Mouse (Mus musculus) kidney, postnatal 25 days (tissue): ENCODE data around the gene Cdkn2b.

Experiments
- DNase-seq, 2 experiments: peaks; one replicate each; pipeline ENCODE4 v3.0.0; 2021; ENCODE audit warnings: mixed read lengths in 2 of 2

Gene Cdkn2b

GRCm38 (mm10) chr4:89289028-89289427 is 21.8 kb downstream of the Cdkn2b start:
- no peak for DNase-seq

DNA sequence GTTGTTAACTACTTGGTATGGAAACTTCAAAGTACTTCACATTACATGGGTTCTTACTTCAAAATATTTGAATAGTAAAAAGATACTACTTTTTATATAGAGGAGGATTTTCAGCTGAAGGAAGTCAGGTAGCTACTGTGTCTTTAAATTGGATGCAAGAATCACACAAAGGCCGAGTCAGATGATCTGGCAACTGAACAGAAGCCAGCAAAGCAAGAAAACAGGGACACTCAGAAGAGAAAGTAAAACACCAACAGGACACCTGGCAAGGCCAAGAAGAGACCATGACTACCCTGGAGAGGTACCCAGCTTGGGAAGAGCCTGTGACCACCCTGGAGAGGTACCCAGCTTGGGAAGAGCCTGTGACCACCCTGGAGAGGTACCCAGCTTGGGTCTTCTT is 24.3 kb downstream of the Cdkn2b start:
- no peak for DNase-seq

GRCm38 (mm10) chr4:89285688-89286087 is 25.2 kb downstream of the Cdkn2b start:
- no peak for DNase-seq

DNA sequence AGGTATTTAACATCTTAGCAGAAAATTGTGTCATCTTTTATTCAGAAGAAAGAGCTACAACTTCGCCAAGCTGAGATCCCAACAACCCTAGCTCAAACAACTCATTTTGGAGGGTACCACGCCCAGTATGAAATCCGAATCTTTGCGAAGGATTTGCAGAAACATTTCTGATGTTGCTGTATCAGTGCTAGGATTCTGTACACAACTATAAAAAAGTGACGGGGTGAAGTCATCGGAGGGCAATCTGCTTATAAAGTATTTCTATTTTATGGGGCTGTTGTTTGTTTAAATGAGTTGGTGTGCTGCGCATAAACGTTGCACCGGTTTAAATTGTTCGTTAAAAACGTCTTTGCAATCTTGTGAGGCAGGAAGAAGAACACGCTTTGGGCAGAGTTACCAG is 28.2 kb downstream of the Cdkn2b start:
- DNase-seq, result no peak

DNA sequence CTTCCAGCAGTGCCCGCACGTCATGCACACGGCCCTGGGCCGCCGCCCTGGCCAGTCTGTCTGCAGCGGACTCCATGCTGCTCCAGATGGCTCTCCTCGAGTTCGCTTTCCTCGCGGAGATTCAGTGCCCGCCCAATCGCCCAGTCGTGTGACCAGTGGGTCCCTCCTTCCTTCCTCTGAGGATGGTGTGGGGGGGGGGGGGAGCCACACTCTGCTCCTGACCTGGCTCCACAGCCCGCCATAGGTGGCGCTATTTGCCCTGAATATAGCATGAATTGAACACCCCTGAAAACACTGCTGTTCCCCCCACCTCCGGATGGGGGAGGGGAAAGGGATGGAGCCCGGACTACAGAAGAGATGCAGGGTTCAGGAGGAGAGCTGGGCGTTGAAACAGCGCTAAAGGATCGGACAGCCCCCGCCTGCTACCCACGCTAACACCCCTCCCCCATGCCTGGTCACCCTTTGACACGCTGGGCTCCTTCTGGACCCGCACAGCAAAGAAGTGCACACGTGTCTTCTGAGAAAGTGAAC is 28.7 kb downstream of the Cdkn2b start:
- DNase-seq, result peak; percentile 30 to 36

DNA sequence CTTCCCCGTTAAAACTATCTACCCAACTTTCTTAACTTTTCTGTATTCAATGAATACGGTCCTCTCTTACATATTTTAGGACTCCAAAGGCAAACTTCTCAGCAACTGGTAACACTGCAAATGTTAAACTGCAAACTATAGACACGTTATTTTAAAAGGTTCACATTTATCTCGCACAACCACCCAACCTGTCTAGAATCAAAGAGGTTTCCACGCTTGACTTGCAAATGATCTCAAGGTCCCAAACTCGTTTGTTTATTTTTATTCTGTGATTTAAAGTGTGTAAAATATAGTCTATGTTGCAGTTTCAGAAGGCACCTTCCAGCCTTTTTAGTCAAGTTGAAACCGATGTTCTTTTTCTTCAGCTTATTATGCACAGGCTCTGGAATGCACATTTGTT is 29.6 kb downstream of the Cdkn2b start:
- no peak for DNase-seq

- DNase-seq, result no peak
Measured at GRCm38 (mm10) chr4:89279641-89280040, 31.2 kb downstream of the Cdkn2b start.

DNA sequence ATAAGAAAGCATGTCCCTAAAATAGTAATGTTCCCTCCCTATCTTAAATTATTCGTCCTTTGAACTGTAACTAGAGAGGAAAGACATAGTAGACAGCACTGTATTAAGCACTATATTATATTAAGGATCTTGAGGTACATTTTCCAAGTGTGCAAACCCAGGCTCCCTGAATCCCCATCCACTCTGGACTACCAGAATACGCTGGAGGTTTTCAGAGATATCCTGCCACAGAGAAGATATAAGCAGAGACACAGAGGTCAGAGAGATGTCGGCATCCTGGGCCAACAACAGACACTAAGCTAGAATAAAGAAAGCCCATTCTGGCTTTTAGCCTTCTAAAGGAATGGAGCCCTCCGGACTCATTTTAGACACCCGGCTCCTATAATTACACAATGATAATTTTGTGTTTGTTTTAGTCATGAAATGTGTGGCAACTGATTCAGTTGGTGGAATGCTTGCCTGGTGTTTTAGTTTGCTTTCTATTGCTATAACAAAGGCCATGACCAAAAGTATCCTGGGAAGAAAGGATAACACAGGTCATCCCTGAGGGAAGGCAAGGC is 33.4 kb downstream of the Cdkn2b start:
- DNase-seq, result no peak

GRCm38 (mm10) chr4:89276669-89277219 is 34.1 kb downstream of the Cdkn2b start:
- DNase-seq, result peak in 1 of 2 experiments; percentile 32

DNA sequence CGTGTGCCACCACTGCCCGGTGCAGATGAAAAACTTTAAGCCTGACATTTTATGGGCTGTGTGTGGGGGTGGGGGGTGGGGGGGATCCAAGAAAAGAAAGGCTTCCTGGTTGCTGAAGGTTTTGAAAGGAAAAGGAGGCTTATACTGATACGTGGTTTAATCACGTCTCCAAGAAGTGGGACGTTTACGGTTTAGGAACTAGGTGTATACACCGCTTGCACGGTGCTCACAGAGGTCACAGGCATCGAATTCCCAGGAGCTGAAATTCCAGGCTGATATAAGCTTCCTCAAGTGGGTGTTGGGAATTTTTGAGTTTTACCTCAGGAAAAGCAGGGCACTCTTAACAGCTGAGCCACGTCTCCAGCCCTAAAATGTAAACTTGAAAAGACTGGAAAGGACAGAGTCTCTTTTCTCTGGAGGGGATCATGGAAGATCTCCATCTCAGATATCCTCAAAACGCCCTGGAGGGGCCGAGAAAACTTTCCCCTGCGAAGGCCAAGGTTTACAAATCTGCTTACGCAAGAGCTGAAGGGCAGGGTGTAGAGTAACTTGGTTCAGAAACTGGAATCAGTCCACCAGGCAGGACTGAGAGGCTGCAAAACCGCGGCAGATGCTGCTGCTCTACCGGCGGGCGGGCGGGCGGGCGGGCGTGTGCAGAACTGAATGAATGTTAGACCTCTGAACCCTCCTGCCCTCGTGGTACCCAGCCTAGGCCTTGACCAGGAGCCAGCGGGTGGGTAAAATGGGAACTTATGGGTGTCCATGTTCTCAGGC is 34.8 kb downstream of the Cdkn2b start:
- DNase-seq, result peak in 1 of 2 experiments; percentile 52

GRCm38 (mm10) chr4:89274829-89275548 is 35.9 kb downstream of the Cdkn2b start:
- DNase-seq, result no peak

DNA sequence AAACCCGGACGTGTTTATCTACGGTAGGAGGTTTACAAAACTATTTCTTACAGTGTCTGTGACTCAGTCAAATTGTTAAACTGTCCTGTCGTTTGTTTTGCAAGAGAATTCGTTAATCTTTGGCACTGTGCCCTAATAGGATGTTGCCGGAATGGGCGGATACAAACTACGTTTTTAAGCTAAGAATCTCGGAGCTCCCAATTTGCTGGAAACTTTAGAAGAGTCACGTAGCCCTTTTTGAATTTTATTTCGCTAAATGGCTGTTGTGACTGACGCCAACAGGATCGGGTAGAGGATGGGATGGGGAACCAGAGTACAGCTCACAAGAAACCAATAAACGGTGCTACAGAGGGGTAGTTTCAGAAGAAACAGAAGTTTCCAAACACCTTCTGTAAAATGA is 36.8 kb downstream of the Cdkn2b start:
- no peak for DNase-seq

DNA sequence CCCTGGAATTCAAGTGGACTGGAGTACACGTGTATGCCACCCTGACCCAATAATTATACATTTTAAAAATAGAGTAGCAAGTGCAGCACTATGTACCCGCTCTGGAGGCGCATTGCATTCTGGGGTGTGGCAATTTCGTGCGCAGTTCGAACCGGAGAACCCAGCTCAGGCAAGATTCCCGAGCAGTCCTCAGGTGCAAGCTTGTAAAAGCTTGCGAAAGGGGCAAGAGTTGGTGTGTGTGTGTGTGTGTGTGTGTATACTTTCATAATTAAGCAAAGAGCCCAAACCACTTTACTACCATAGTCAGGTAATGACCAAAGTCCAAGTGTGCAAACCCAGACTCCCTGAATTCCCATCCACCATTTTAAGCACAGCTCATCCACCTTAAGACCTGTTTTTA is 37.3 kb downstream of the Cdkn2b start:
- no peak for DNase-seq

GRCm38 (mm10) chr4:89272961-89273540 is 37.8 kb downstream of the Cdkn2b start:
- DNase-seq, result no peak

- DNase-seq, result no peak
Measured at GRCm38 (mm10) chr4:89272101-89272718, 38.6 kb downstream of the Cdkn2b start.

DNA sequence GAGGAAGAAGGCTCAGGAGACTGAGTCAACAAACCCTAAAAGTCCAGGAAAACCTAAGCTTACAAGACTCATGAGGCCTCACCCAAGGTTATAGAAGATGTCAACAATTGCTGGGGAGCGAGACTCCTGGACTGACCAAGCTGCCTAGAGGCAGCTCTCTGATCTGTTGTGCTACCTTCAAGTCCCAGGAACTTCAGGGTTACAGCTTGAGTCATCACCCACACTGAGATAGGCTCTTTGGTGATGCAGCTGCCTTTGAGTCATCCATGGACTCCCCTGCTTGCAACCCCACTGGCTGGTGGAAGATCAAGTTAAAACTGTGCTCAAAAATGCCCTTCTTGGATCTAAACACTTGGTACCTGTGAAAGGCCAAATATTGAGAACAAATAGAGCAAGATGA is 53.1 kb downstream of the Cdkn2b start:
- DNase-seq, result no peak
